Mouse (Mus musculus) fat pad, adult 2 months (tissue): ENCODE results near the gene Vrk3.
A peak's percentile ranks its signal among the peaks of the same experiment; 100 is the strongest.
"Not testable (repeated sequence)": the region's sequence is repeated elsewhere in the genome, so short reads cannot be mapped to it uniquely, and the experiment has no call there.

Source experiments
- DNase-seq: peaks from one replicate; pipeline ENCODE4 v3.0.0-alpha.2; 2011; ENCODE audit warnings: low read depth, low spot score; ENCODE audit errors: extremely low read depth

Gene Vrk3

GRCm38 (mm10) chr7:44748101-44749044 is at the start of gene Vrk3:
TSS of gene Vrk3 (plus strand) at chr7:44748413.
- DNase-seq = peak; percentile 84

GRCm38 (mm10) chr7:44701921-44702320 is 46.3 kb upstream of the Vrk3 start:
- DNase-seq = no peak

GRCm38 (mm10) chr7:44702985-44703384 is 45.2 kb upstream of the Vrk3 start:
- DNase-seq = no peak

GRCm38 (mm10) chr7:44704363-44704762 is 43.9 kb upstream of the Vrk3 start:
- no peak for DNase-seq

GRCm38 (mm10) chr7:44705086-44705485 is 43.1 kb upstream of the Vrk3 start:
- DNase-seq = no peak

- no peak for DNase-seq
Observed at GRCm38 (mm10) chr7:44706322-44706721, 41.9 kb upstream of the Vrk3 start.

GRCm38 (mm10) chr7:44707169-44707675 is 41.0 kb upstream of the Vrk3 start:
- DNase-seq = no peak

- not testable (repeated sequence) for DNase-seq
Observed at GRCm38 (mm10) chr7:44708093-44708492, 40.1 kb upstream of the Vrk3 start.

- no peak for DNase-seq
Observed at GRCm38 (mm10) chr7:44708574-44708973, 39.6 kb upstream of the Vrk3 start, which contains the start of gene Izumo2. TSS of gene Izumo2 (plus strand) at chr7:44708742.

GRCm38 (mm10) chr7:44709881-44710280 is 38.3 kb upstream of the Vrk3 start:
- DNase-seq = no peak

- DNase-seq = no peak
Observed at GRCm38 (mm10) chr7:44722058-44722457, 26.2 kb upstream of the Vrk3 start.

GRCm38 (mm10) chr7:44724316-44724715 is 23.9 kb upstream of the Vrk3 start:
- no peak for DNase-seq

- DNase-seq = no peak
Observed at GRCm38 (mm10) chr7:44726343-44726742, 21.9 kb upstream of the Vrk3 start.

- DNase-seq = no peak
Observed at GRCm38 (mm10) chr7:44727151-44727550, 21.1 kb upstream of the Vrk3 start.

GRCm38 (mm10) chr7:44728082-44728975 is 19.9 kb upstream of the Vrk3 start:
- no peak for DNase-seq

- DNase-seq = no peak
Observed at GRCm38 (mm10) chr7:44733723-44734122, 14.5 kb upstream of the Vrk3 start.

- DNase-seq = no peak
Observed at GRCm38 (mm10) chr7:44741361-44741760, 6.9 kb upstream of the Vrk3 start.

GRCm38 (mm10) chr7:44744270-44744669 is 3.9 kb upstream of the Vrk3 start:
- DNase-seq = no peak

GRCm38 (mm10) chr7:44745076-44745475 is 3.1 kb upstream of the Vrk3 start:
- no peak for DNase-seq

- DNase-seq = no peak
Observed at GRCm38 (mm10) chr7:44747115-44747514, 1.1 kb upstream of the Vrk3 start.

GRCm38 (mm10) chr7:44750950-44751349 is 2.7 kb downstream of the Vrk3 start, which contains the start of gene Zfp473:
TSS of gene Zfp473 (minus strand) at chr7:44751050.
- not testable (repeated sequence) for DNase-seq
